Mouse (Mus musculus) liver, embryonic 12.5 days (tissue): ENCODE results near the gene 2310057J18Rik. TPM values are rescaled to one million over a fixed set of nuclear protein-coding genes. Genes with fewer than 3 reads are reported as not detected.
"Not testable (repeated sequence)": the region's sequence is repeated elsewhere in the genome, so short reads cannot be mapped to it uniquely, and the experiment has no call there.

Experiments
- ATAC-seq: fragments of 200-750 bp; cut with Nextera tagmentation; 2 replicates; pipeline ENCODE4 v1.8.0; 2017; ENCODE audit warnings: moderate number of reproducible peaks, mild to moderate bottlenecking, moderate library complexity
- H3K27ac ChIP-seq: fragments of 300-500 bp; sonication (generic); 2 replicates; pipeline ENCODE4 v1.5.1; 2016; ENCODE audit warnings: mild to moderate bottlenecking
- H3K27me3 ChIP-seq: fragments of 300-500 bp; sonication (generic); replicated peaks from 2 replicates; pipeline ENCODE4 v1.6.1; 2016; ENCODE audit warnings: mild to moderate bottlenecking, moderate library complexity
- H3K36me3 ChIP-seq: fragments of 300-500 bp; sonication (generic); 2 replicates; pipeline ENCODE4 v1.6.1; 2016; ENCODE audit warnings: mild to moderate bottlenecking, moderate library complexity
- H3K4me1 ChIP-seq: fragments of 300-500 bp; sonication (generic); 2 replicates; pipeline ENCODE4 v1.6.1; 2016
- H3K4me2 ChIP-seq: fragments of 300-500 bp; sonication (generic); 2 replicates; pipeline ENCODE4 v1.6.1; 2016; ENCODE audit warnings: mild to moderate bottlenecking, moderate library complexity
- H3K4me3 ChIP-seq: fragments of 300-500 bp; sonication (generic); 2 replicates; pipeline ENCODE4 v1.5.1; 2016; ENCODE audit warnings: mild to moderate bottlenecking, moderate library complexity
- H3K9ac ChIP-seq: fragments of 300-500 bp; sonication (generic); 2 replicates; pipeline ENCODE4 v1.6.1; 2016; ENCODE audit warnings: mild to moderate bottlenecking, moderate library complexity
- H3K9me3 ChIP-seq: fragments of 300-500 bp; sonication (generic); replicated peaks from 2 replicates; pipeline ENCODE4 v1.6.1; 2016; ENCODE audit warnings: mild to moderate bottlenecking, moderate library complexity
- WGBS: fragments of 180-500 bp; shearing (Covaris S2); methylation state at CpG from one replicate; pipeline ENCODE4 v1.1.7; 2016; ENCODE audit not compliant: insufficient replicate concordance; 5-methylcytosine and 5-hydroxymethylcytosine counted together
- polyA plus RNA-seq: library from polyadenylated mRNA; unstranded; fragments of >200 nt; fragmentation: Nextera tagmentation; extraction: Ambion mirVana; gene quantifications from 2 replicates; pipeline ENCODE4 v1.2.1, GENCODE M21; 2016

Gene 2310057J18Rik
- polyA plus RNA-seq, result not detected in 2 replicates

GRCm38 (mm10) chr10:28986203-28986602 lies at the start of gene 2310057J18Rik:
Gene 2310057J18Rik, minus strand, starts transcription at chr10:28986303.
- ATAC-seq, result no peak
- Histone ChIP-seq H3K9me3 (no peaks in the 10 kb centered on the region), H3K4me1 (no peaks in the 10 kb centered on the region), H3K4me3 (no peak within 1 kb of the TSS), H3K36me3 (no peaks in the 10 kb centered on the region), H3K9ac (no peak within 1 kb of the TSS), H3K4me2 (no peak within 1 kb of the TSS), H3K27me3 (no peaks in the 10 kb centered on the region), H3K27ac (no peak within 1 kb of the TSS)
- WGBS, result 67% methylated on average over 3 of the region's 3 CpGs

- H3K27me3 ChIP-seq, H3K36me3 ChIP-seq, H3K4me3 ChIP-seq, ATAC-seq, H3K4me1 ChIP-seq, H3K9ac ChIP-seq, H3K4me2 ChIP-seq, H3K9me3 ChIP-seq, H3K27ac ChIP-seq: not testable (repeated sequence)
- WGBS, result 66% methylated on average over 10 of the region's 20 CpGs
Measured at GRCm38 (mm10) chr10:29029960-29030359, 43.9 kb upstream of the 2310057J18Rik start.

- H3K36me3 ChIP-seq, result no peaks in the 10 kb centered on the region
- no peak overlapping the region for H3K4me3 ChIP-seq
- 60% methylated on average over 7 of the region's 7 CpGs for WGBS
- H3K27ac ChIP-seq, result no peak overlapping the region
- H3K9me3 ChIP-seq, result no peaks in the 10 kb centered on the region
- ATAC-seq, result no peak
- H3K4me2 ChIP-seq, result no peak overlapping the region
- H3K9ac ChIP-seq, result no peak overlapping the region
- H3K4me1 ChIP-seq, result no peaks in the 10 kb centered on the region
- H3K27me3 ChIP-seq, result no peaks in the 10 kb centered on the region
Measured at GRCm38 (mm10) chr10:29019496-29020270, 33.6 kb upstream of the 2310057J18Rik start.

GRCm38 (mm10) chr10:28997776-28998175 lies 11.7 kb upstream of the 2310057J18Rik start:
- no peak for ATAC-seq
- Histone ChIP-seq H3K4me1 (no peaks in the 10 kb centered on the region), H3K27me3 (no peaks in the 10 kb centered on the region)

GRCm38 (mm10) chr10:28988990-28989389 lies 2.9 kb upstream of the 2310057J18Rik start:
- ATAC-seq, result no peak
- Histone ChIP-seq H3K36me3 (no peaks in the 10 kb centered on the region), H3K27ac (no peak overlapping the region), H3K9ac (no peak overlapping the region), H3K27me3 (no peaks in the 10 kb centered on the region), H3K9me3 (no peaks in the 10 kb centered on the region), H3K4me1 (no peaks in the 10 kb centered on the region), H3K4me2 (no peak overlapping the region), H3K4me3 (no peak overlapping the region)
- 56% methylated on average over 2 of the region's 2 CpGs for WGBS

More at GRCm38 (mm10) chr10:28997776-28998175, 11.7 kb upstream of the 2310057J18Rik start:
- no peak overlapping the region for H3K27ac ChIP-seq
- H3K4me2 ChIP-seq, result no peak overlapping the region
- no peaks in the 10 kb centered on the region for H3K9me3 ChIP-seq
- no peaks in the 10 kb centered on the region for H3K36me3 ChIP-seq
- no peak overlapping the region for H3K4me3 ChIP-seq
- H3K9ac ChIP-seq, result no peak overlapping the region

GRCm38 (mm10) chr10:28968189-28968588 lies 17.9 kb downstream of the 2310057J18Rik start:
- Histone ChIP-seq H3K4me3 (no peak overlapping the region), H3K9ac (no peak overlapping the region), H3K27ac (no peak overlapping the region), H3K36me3 (no peaks in the 10 kb centered on the region), H3K4me2 (no peak overlapping the region), H3K4me1 (no peaks in the 10 kb centered on the region), H3K27me3 (no peaks in the 10 kb centered on the region), H3K9me3 (no peaks in the 10 kb centered on the region)
- no peak for ATAC-seq
- WGBS, result 49% methylated on average over 1 of the region's 1 CpGs

- Histone ChIP-seq H3K27ac (no peak overlapping the region), H3K9ac (no peak overlapping the region), H3K4me2 (no peak overlapping the region), H3K27me3 (no peaks in the 10 kb centered on the region), H3K36me3 (no peaks in the 10 kb centered on the region), H3K9me3 (no peaks in the 10 kb centered on the region), H3K4me1 (no peaks in the 10 kb centered on the region), H3K4me3 (no peak overlapping the region)
- ATAC-seq, result no peak
- WGBS, result 34% methylated on average over 4 of the region's 4 CpGs
Measured at GRCm38 (mm10) chr10:28955138-28955537, 31.0 kb downstream of the 2310057J18Rik start.

- 50% methylated on average over 4 of the region's 4 CpGs for WGBS
- Histone ChIP-seq H3K4me1 (no peaks in the 10 kb centered on the region), H3K27ac (no peak overlapping the region), H3K4me3 (no peak overlapping the region), H3K9ac (no peak overlapping the region), H3K4me2 (no peak overlapping the region), H3K27me3 (no peaks in the 10 kb centered on the region), H3K36me3 (no peaks in the 10 kb centered on the region), H3K9me3 (no peaks in the 10 kb centered on the region)
- no peak for ATAC-seq
Measured at GRCm38 (mm10) chr10:28954515-28954914, 31.6 kb downstream of the 2310057J18Rik start.

Other genes with a start within 250 kb of the 2310057J18Rik start
- 0.10 and 0.14 TPM in 2 replicates for gene Soga3, start 157.5 kb upstream of the 2310057J18Rik start, polyA plus RNA-seq
- not detected in 2 replicates for gene Gm49353, start 212.7 kb upstream of the 2310057J18Rik start, polyA plus RNA-seq
- 0.04 and 0.06 TPM in 2 replicates for gene 9330159F19Rik, start 225.3 kb upstream of the 2310057J18Rik start, polyA plus RNA-seq